Mouse (Mus musculus): ENCODE data around the gene Tspan18.

The Tspan18 gene

GRCm38 (mm10) chr2:93290345-93291118 is 43.8 kb downstream of the Tspan18 start:
- DNase-seq: no peak

- peak; percentile 74 for DNase-seq
Measured at GRCm38 (mm10) chr2:93289161-93289560, 45.1 kb downstream of the Tspan18 start.

GRCm38 (mm10) chr2:93287348-93287747 is 47.0 kb downstream of the Tspan18 start:
- DNase-seq: no peak

GRCm38 (mm10) chr2:93286742-93287141 is 47.6 kb downstream of the Tspan18 start:
- DNase-seq: no peak

- DNase-seq: no peak
Measured at GRCm38 (mm10) chr2:93286321-93286720, 48.0 kb downstream of the Tspan18 start.

GRCm38 (mm10) chr2:93285842-93286241 is 48.5 kb downstream of the Tspan18 start:
- no peak for DNase-seq

GRCm38 (mm10) chr2:93284625-93285024 is 49.7 kb downstream of the Tspan18 start:
- no peak for DNase-seq

- no peak for DNase-seq
Measured at GRCm38 (mm10) chr2:93283481-93284293, 50.6 kb downstream of the Tspan18 start.

- peak; percentile 48 for DNase-seq
Measured at GRCm38 (mm10) chr2:93282636-93283035, 51.7 kb downstream of the Tspan18 start.

- no peak for DNase-seq
Measured at GRCm38 (mm10) chr2:93281466-93281865, 52.8 kb downstream of the Tspan18 start.

- DNase-seq: no peak
Measured at GRCm38 (mm10) chr2:93280117-93280620, 54.1 kb downstream of the Tspan18 start.

- DNase-seq: peak; percentile 64
Measured at GRCm38 (mm10) chr2:93278181-93278975, 55.9 kb downstream of the Tspan18 start.

GRCm38 (mm10) chr2:93277486-93277885 is 56.8 kb downstream of the Tspan18 start:
- no peak for DNase-seq

- DNase-seq: no peak
Measured at GRCm38 (mm10) chr2:93276026-93276425, 58.3 kb downstream of the Tspan18 start.

GRCm38 (mm10) chr2:93273916-93274315 is 60.4 kb downstream of the Tspan18 start:
- no peak for DNase-seq

- peak; percentile 62 for DNase-seq
Measured at GRCm38 (mm10) chr2:93270083-93270482, 64.2 kb downstream of the Tspan18 start.

GRCm38 (mm10) chr2:93269611-93270010 is 64.7 kb downstream of the Tspan18 start:
- no peak for DNase-seq

GRCm38 (mm10) chr2:93268711-93269270 is 65.5 kb downstream of the Tspan18 start:
- no peak for DNase-seq

- peak; percentile 66 for DNase-seq
Measured at GRCm38 (mm10) chr2:93267791-93268190, 66.5 kb downstream of the Tspan18 start.

- DNase-seq: no peak
Measured at GRCm38 (mm10) chr2:93266565-93267169, 67.6 kb downstream of the Tspan18 start.

- peak; percentile 73 for DNase-seq
Measured at GRCm38 (mm10) chr2:93262291-93263285, 71.7 kb downstream of the Tspan18 start.
